Mouse (Mus musculus) midbrain, postnatal 0 days (tissue): ENCODE measurements around the gene H2-Q7. TPM values are rescaled to one million over a fixed set of nuclear protein-coding genes. Genes with fewer than 3 reads are reported as not detected.

Source experiments
- ATAC-seq: fragments of 200-750 bp; cut with Nextera tagmentation; 2 replicates; pipeline ENCODE4 v1.8.0; 2017; ENCODE audit warnings: moderate number of reproducible peaks, mild to moderate bottlenecking, moderate TSS enrichment, moderate library complexity; ENCODE audit not compliant: low FRiP score
- DNase-seq: peaks from one replicate; pipeline ENCODE4 v3.0.0-alpha.2; 2015; ENCODE audit warnings: low spot score
- H3K27ac ChIP-seq: fragments of 300-500 bp; sonication (generic); 2 replicates; pipeline ENCODE4 v1.5.1; 2014; ENCODE audit warnings: low read depth, mild to moderate bottlenecking, low read length, mixed read lengths
- H3K27me3 ChIP-seq: fragments of 300-500 bp; sonication (generic); 2 replicates; pipeline ENCODE4 v1.6.1; 2014; ENCODE audit warnings: low read length, control low read depth, mixed read lengths; ENCODE audit not compliant: insufficient read depth
- H3K36me3 ChIP-seq: fragments of 300-500 bp; sonication (generic); 2 replicates; pipeline ENCODE4 v1.6.1; 2014; ENCODE audit warnings: low read length, control low read depth, mixed read lengths; ENCODE audit not compliant: insufficient read depth
- H3K4me1 ChIP-seq: fragments of 300-500 bp; sonication (generic); 2 replicates; pipeline ENCODE4 v1.6.1; 2014; ENCODE audit warnings: mild to moderate bottlenecking, control low read depth, antibody characterized with exemption, low read length, mixed read lengths; ENCODE audit not compliant: insufficient read depth
- H3K4me2 ChIP-seq: fragments of 300-500 bp; sonication (generic); 2 replicates; pipeline ENCODE4 v1.6.1; 2014; ENCODE audit warnings: low read depth, mild to moderate bottlenecking, low read length, mixed read lengths; ENCODE audit not compliant: poor library complexity, severe bottlenecking
- H3K4me3 ChIP-seq: fragments of 300-500 bp; sonication (generic); 2 replicates; pipeline ENCODE4 v1.5.1; 2014; ENCODE audit warnings: low read depth, mild to moderate bottlenecking, low read length, moderate library complexity
- H3K9ac ChIP-seq: fragments of 300-500 bp; sonication (generic); replicated peaks from 2 replicates; pipeline ENCODE4 v1.6.1; 2014; ENCODE audit warnings: mild to moderate bottlenecking, low read length, moderate library complexity, mixed read lengths; ENCODE audit not compliant: poor library complexity, severe bottlenecking
- H3K9me3 ChIP-seq: fragments of 300-500 bp; sonication (generic); 2 replicates; pipeline ENCODE4 v1.6.1; 2016; ENCODE audit warnings: low read length, control low read depth
- CTCF ChIP-seq: IDR thresholded peaks from 2 replicates; pipeline ENCODE4 v1.5.1; 2016; ENCODE audit warnings: antibody characterized with exemption, mild to moderate bottlenecking
- WGBS: fragments of 180-500 bp; shearing (Covaris S2); extraction: QIAGEN DNeasy Blood & Tissue Kit; methylation state at CpG from one replicate; pipeline ENCODE4 v1.1.7; 2014; 5-methylcytosine and 5-hydroxymethylcytosine counted together
- polyA plus RNA-seq: library from polyadenylated mRNA; unstranded; fragments of >200 nt; fragmentation: Nextera tagmentation; extraction: Ambion mirVana; gene quantifications from 2 replicates; pipeline ENCODE4 v1.2.1, GENCODE M21; 2015
- total RNA-seq: library from RNA; depleted of rRNA; stranded (reverse); fragments of >200 nt; gene quantifications from 2 replicates; pipeline ENCODE4 v1.2.3, GENCODE M21; 2014; rRNA removed

H2-Q7 gene
- total and polyA plus RNA-seq, 2 experiments from 2014 or later, result 3.3 to 4.2 TPM

- no peak within 1 kb of the TSS for H3K27ac ChIP-seq
- H3K9ac ChIP-seq, result 0 out of 2 replicates have a peak within 1 kb of the TSS, but pooled peaks have one; percentile 29
- H3K4me1 ChIP-seq, result no peaks in the 10 kb centered on the region
- H3K4me2 ChIP-seq, result peak within 1 kb of the TSS; percentile 59
- DNase-seq (no peak), ATAC-seq (no peak)
- no peak for TF ChIP-seq CTCF
- no peaks in the 10 kb centered on the region for H3K36me3 ChIP-seq
- H3K9me3 ChIP-seq, result no peaks in the 10 kb centered on the region
- H3K4me3 ChIP-seq, result peak within 1 kb of the TSS; percentile 40
- peaks cover 27% of the 10 kb centered on the region for H3K27me3 ChIP-seq
- WGBS, result 1% methylated on average over 72 of the region's 80 CpGs
Measured at GRCm38 (mm10) chr17:35469842-35470751, 31.1 kb downstream of the H2-Q7 start, which contains the start of gene H2-Q10. H2-Q10 (plus strand) TSS chr17:35470089.

GRCm38 (mm10) chr17:35484066-35484465 lies 45.1 kb downstream of the H2-Q7 start:
- no peaks in the 10 kb centered on the region for H3K9me3 ChIP-seq
- no peak overlapping the region for H3K4me3 ChIP-seq
- no peak overlapping the region for H3K4me2 ChIP-seq
- no peak for ATAC-seq
- peak; percentile 63 for DNase-seq
- no peak overlapping the region for H3K9ac ChIP-seq
- H3K27ac ChIP-seq, result no peak overlapping the region
- H3K27me3 ChIP-seq, result no peaks in the 10 kb centered on the region
- peak; percentile 87 for TF ChIP-seq CTCF
- WGBS, result under 1% methylated on average over 9 of the region's 9 CpGs
- H3K4me1 ChIP-seq, result no peaks in the 10 kb centered on the region
- no peaks in the 10 kb centered on the region for H3K36me3 ChIP-seq

- 35% methylated on average over 4 of the region's 4 CpGs for WGBS
- ATAC-seq (no peak), DNase-seq (no peak)
- Histone ChIP-seq H3K4me3 (no peak overlapping the region), H3K27ac (no peak overlapping the region), H3K4me2 (no peak overlapping the region), H3K27me3 (no peaks in the 10 kb centered on the region), H3K9me3 (no peaks in the 10 kb centered on the region), H3K4me1 (no peaks in the 10 kb centered on the region), H3K9ac (no peak overlapping the region), H3K36me3 (no peaks in the 10 kb centered on the region)
- no peak for TF ChIP-seq CTCF
Measured at GRCm38 (mm10) chr17:35485702-35486101, 46.7 kb downstream of the H2-Q7 start.

- H3K4me1 ChIP-seq, result no peaks in the 10 kb centered on the region
- no peak for TF ChIP-seq CTCF
- H3K4me3 ChIP-seq, result no peak overlapping the region
- DNase-seq (no peak), ATAC-seq (no peak)
- no peak overlapping the region for H3K4me2 ChIP-seq
- no peak overlapping the region for H3K9ac ChIP-seq
- H3K27me3 ChIP-seq, result no peaks in the 10 kb centered on the region
- 66% methylated on average over 10 of the region's 10 CpGs for WGBS
- H3K9me3 ChIP-seq, result no peaks in the 10 kb centered on the region
- H3K27ac ChIP-seq, result no peak overlapping the region
- no peaks in the 10 kb centered on the region for H3K36me3 ChIP-seq
Measured at GRCm38 (mm10) chr17:35486726-35487125, 47.8 kb downstream of the H2-Q7 start.

- Histone ChIP-seq H3K36me3 (no peaks in the 10 kb centered on the region), H3K9ac (no peak overlapping the region), H3K4me3 (no peak overlapping the region), H3K4me1 (no peaks in the 10 kb centered on the region), H3K9me3 (no peaks in the 10 kb centered on the region), H3K27ac (no peak overlapping the region), H3K4me2 (no peak overlapping the region), H3K27me3 (no peaks in the 10 kb centered on the region)
- 100% methylated on average over 2 of the region's 2 CpGs for WGBS
- no peak for DNase-seq
- no peak for ATAC-seq
- TF ChIP-seq CTCF, result no peak
Measured at GRCm38 (mm10) chr17:35488041-35488440, 49.1 kb downstream of the H2-Q7 start.

- no peak for TF ChIP-seq CTCF
- no peak overlapping the region for H3K27ac ChIP-seq
- no peak overlapping the region for H3K4me2 ChIP-seq
- H3K4me1 ChIP-seq, result no peaks in the 10 kb centered on the region
- no peaks in the 10 kb centered on the region for H3K27me3 ChIP-seq
- no peak overlapping the region for H3K4me3 ChIP-seq
- 53% methylated on average over 5 of the region's 5 CpGs for WGBS
- no peak for ATAC-seq
- H3K9ac ChIP-seq, result no peak overlapping the region
- DNase-seq, result no peak
- no peaks in the 10 kb centered on the region for H3K9me3 ChIP-seq
- no peaks in the 10 kb centered on the region for H3K36me3 ChIP-seq
Measured at GRCm38 (mm10) chr17:35490320-35490719, 51.4 kb downstream of the H2-Q7 start.

Other genes with a start within 250 kb of the H2-Q7 start
- 1.4 and 2.1 TPM in 2 replicates for gene Ltb, start 244.7 kb upstream of the H2-Q7 start, total RNA-seq
- 1.0 and 1.6 TPM in 2 replicates for gene Ltb, start 244.7 kb upstream of the H2-Q7 start, polyA plus RNA-seq
- not detected in 2 replicates for gene Tnf, start 237.1 kb upstream of the H2-Q7 start, total RNA-seq
- gene Tnf, start 237.1 kb upstream of the H2-Q7 start, polyA plus RNA-seq, result 0.09 TPM in 1 of 2 replicates, not detected in the other
- 0.49 and 1.2 TPM in 2 replicates for gene Lta, start 233.8 kb upstream of the H2-Q7 start, total RNA-seq
- gene Lta, start 233.8 kb upstream of the H2-Q7 start, polyA plus RNA-seq, result 0.98 and 1.2 TPM in 2 replicates
- not detected in 2 replicates for gene Gm16181, start 218.3 kb upstream of the H2-Q7 start, total RNA-seq
- gene Gm16181, start 218.3 kb upstream of the H2-Q7 start, polyA plus RNA-seq, result 0.33 TPM in 1 of 2 replicates, not detected in the other
- gene Atp6v1g2, start 205.5 kb upstream of the H2-Q7 start, total RNA-seq, result 109 and 117 TPM in 2 replicates
- 210 and 232 TPM in 2 replicates for gene Atp6v1g2, start 205.5 kb upstream of the H2-Q7 start, polyA plus RNA-seq
- 17.0 and 18.5 TPM in 2 replicates for gene Nfkbil1, start 203.4 kb upstream of the H2-Q7 start, total RNA-seq
- gene Nfkbil1, start 203.4 kb upstream of the H2-Q7 start, polyA plus RNA-seq, result 11.2 and 12.3 TPM in 2 replicates
- gene Ddx39b, start 197.4 kb upstream of the H2-Q7 start, total RNA-seq, result 261 and 288 TPM in 2 replicates
- gene Ddx39b, start 197.4 kb upstream of the H2-Q7 start, polyA plus RNA-seq, result 320 and 329 TPM in 2 replicates
- 75.4 and 78.0 TPM in 2 replicates for gene H2-D1, start 176.4 kb upstream of the H2-Q7 start, total RNA-seq
- gene H2-D1, start 176.4 kb upstream of the H2-Q7 start, polyA plus RNA-seq, result 130 and 148 TPM in 2 replicates
- gene H2-Q1, start 118.8 kb upstream of the H2-Q7 start, total RNA-seq, result 0.38 and 0.60 TPM in 2 replicates
- gene H2-Q1, start 118.8 kb upstream of the H2-Q7 start, polyA plus RNA-seq, result 1.4 and 1.5 TPM in 2 replicates
- gene H2-Q2, start 96.9 kb upstream of the H2-Q7 start, total RNA-seq, result 20.9 and 21.7 TPM in 2 replicates
- gene H2-Q2, start 96.9 kb upstream of the H2-Q7 start, polyA plus RNA-seq, result 21.1 and 22.5 TPM in 2 replicates
- gene H2-Q4, start 59.5 kb upstream of the H2-Q7 start, total RNA-seq, result 1.4 and 4.0 TPM in 2 replicates
- 0.79 and 1.0 TPM in 2 replicates for gene H2-Q4, start 59.5 kb upstream of the H2-Q7 start, polyA plus RNA-seq
- gene H2-Q6, start 14.3 kb upstream of the H2-Q7 start, total RNA-seq, result 0.11 and 0.52 TPM in 2 replicates
- gene H2-Q6, start 14.3 kb upstream of the H2-Q7 start, polyA plus RNA-seq, result 1.8 TPM in 2 replicates
- gene H2-Q10, start 30.9 kb downstream of the H2-Q7 start, total RNA-seq, result 0.42 TPM in 1 of 2 replicates, not detected in the other
- gene H2-Q10, start 30.9 kb downstream of the H2-Q7 start, polyA plus RNA-seq, result 0.47 and 0.62 TPM in 2 replicates
- not detected in 2 replicates for gene Pou5f1, start 66.9 kb downstream of the H2-Q7 start, total RNA-seq
- gene Pou5f1, start 66.9 kb downstream of the H2-Q7 start, polyA plus RNA-seq, result not detected in 2 replicates
- gene Tcf19, start 77.7 kb downstream of the H2-Q7 start, total RNA-seq, result 9.2 and 10.3 TPM in 2 replicates
- 4.5 and 4.7 TPM in 2 replicates for gene Tcf19, start 77.7 kb downstream of the H2-Q7 start, polyA plus RNA-seq
- gene Cchcr1, start 77.9 kb downstream of the H2-Q7 start, total RNA-seq, result 3.5 and 4.0 TPM in 2 replicates
- gene Cchcr1, start 77.9 kb downstream of the H2-Q7 start, polyA plus RNA-seq, result 1.9 and 2.1 TPM in 2 replicates
- gene Psors1c2, start 94.0 kb downstream of the H2-Q7 start, total RNA-seq, result not detected in 2 replicates
- 0.43 TPM in 1 of 2 replicates, not detected in the other for gene Psors1c2, start 94.0 kb downstream of the H2-Q7 start, polyA plus RNA-seq
- 1.2 TPM in 1 of 2 replicates, not detected in the other for gene Cdsn, start 113.0 kb downstream of the H2-Q7 start, total RNA-seq
- 0.06 and 0.22 TPM in 2 replicates for gene Cdsn, start 113.0 kb downstream of the H2-Q7 start, polyA plus RNA-seq
- gene 2300002M23Rik, start 128.3 kb downstream of the H2-Q7 start, total RNA-seq, result not detected in 2 replicates
- gene 2300002M23Rik, start 128.3 kb downstream of the H2-Q7 start, polyA plus RNA-seq, result not detected in 2 replicates
- not detected in 2 replicates for gene Sfta2, start 162.4 kb downstream of the H2-Q7 start, total RNA-seq
- gene Sfta2, start 162.4 kb downstream of the H2-Q7 start, polyA plus RNA-seq, result not detected in 2 replicates
- not detected in 2 replicates for gene Gm9573, start 187.5 kb downstream of the H2-Q7 start, total RNA-seq
- not detected in 2 replicates for gene Gm9573, start 187.5 kb downstream of the H2-Q7 start, polyA plus RNA-seq
- gene Mucl3, start 204.5 kb downstream of the H2-Q7 start, total RNA-seq, result 0.77 TPM in 1 of 2 replicates, not detected in the other
- not detected in 2 replicates for gene Mucl3, start 204.5 kb downstream of the H2-Q7 start, polyA plus RNA-seq
- gene Vars2, start 228.4 kb downstream of the H2-Q7 start, total RNA-seq, result 43.0 and 49.2 TPM in 2 replicates
- gene Vars2, start 228.4 kb downstream of the H2-Q7 start, polyA plus RNA-seq, result 13.8 and 15.9 TPM in 2 replicates
- gene Gtf2h4, start 234.6 kb downstream of the H2-Q7 start, total RNA-seq, result 20.6 and 27.7 TPM in 2 replicates
- 17.8 and 18.4 TPM in 2 replicates for gene Gtf2h4, start 234.6 kb downstream of the H2-Q7 start, polyA plus RNA-seq